Comparison of ENCODE assay signal across 20 mouse cellular contexts in genomic region chrX:53693141-53693540, GRCm38 (mm10). TPM values are rescaled to one million over a fixed set of nuclear protein-coding genes. Genes with fewer than 3 reads are reported as not detected.
"Had no signal": no experiment of that assay in that cellular context is flagged by ENCODE, and none has a peak within 500 bp of the region (broad histone marks: within the 10 kb centered on the region; RNA-seq: fewer than 3 reads in every experiment).

No protein-coding gene starts in this region.

- DNase-seq: gastrocnemius, adult 2 months; gastrocnemius, postnatal 10 days; gastrocnemius, postnatal 25 days; heart, adult 11 months; heart, adult 2 months; heart, postnatal 10 days; heart, postnatal 4 days; kidney, adult 18-20 months; kidney, adult 8-10 months; kidney, postnatal 10 days; kidney, postnatal 25 days; kidney, postnatal 4 days; liver had no signal

- ATAC-seq: hindbrain, embryonic 16.5 days; inflammation-experienced regulatory T-cells, adult 6 months; intestine, embryonic 15.5 days; liver, embryonic 12.5 days had no signal

RNA-seq across cellular contexts. Expression of gene 4930502E18Rik, which starts 31.5 kb away (rescaled TPM):
- total RNA-seq: gastrocnemius, adult 2 months; gastrocnemius, postnatal 10 days; gastrocnemius, postnatal 25 days; gastrocnemius, postnatal 4 days; heart, adult 2 months; heart, postnatal 10 days; heart, postnatal 25 days; heart, postnatal 4 days; layer of hippocampus, adult 2 months had no signal
